ENCODE assay signal across 11 mouse cellular contexts in the genomic region with DNA sequence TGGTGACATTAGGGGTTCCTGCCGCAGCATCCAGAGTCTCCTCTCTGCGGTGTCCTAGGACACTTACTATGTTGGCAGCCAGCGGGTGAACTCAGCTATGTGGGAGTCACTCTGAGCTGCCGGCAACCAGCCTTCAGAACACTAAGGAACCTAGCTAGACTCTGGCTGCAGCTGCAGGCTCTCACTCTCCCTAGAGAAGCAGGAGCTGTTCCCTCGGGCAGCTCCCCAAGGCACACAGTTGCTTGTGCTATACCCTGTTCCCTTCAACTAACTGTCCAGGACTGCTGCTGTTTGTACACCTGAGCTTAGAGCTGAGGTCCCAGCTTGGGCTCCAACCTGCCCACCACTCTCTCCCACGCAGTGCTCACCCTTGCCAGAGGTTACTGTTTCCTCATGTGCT.
DNase-seq lines count a peak whose midpoint lies in the region; ATAC-seq and TF ChIP-seq lines count a peak whose summit lies in the region.
"Had no signal": no experiment of that assay in that cellular context is flagged by ENCODE, and none has a peak within 500 bp of the region (broad histone marks: within the 10 kb centered on the region; RNA-seq: fewer than 3 reads in every experiment).

No protein-coding gene starts in this region.

- H3K27me3 ChIP-seq in lung, postnatal 0 days (replicated peaks; ENCODE audit: insufficient read depth, low read length) = no peaks in the 10 kb centered on the region
- H3K27me3 ChIP-seq in heart, embryonic 15.5 days = no peaks in the 10 kb centered on the region
- no peaks in the 10 kb centered on the region for H3K27me3 ChIP-seq in stomach, embryonic 15.5 days (replicated peaks)
- H3K27me3 ChIP-seq: hindbrain, embryonic 15.5 days; neural tube, embryonic 13.5 days had no signal

- DNase-seq in gastrocnemius, adult 8-10 months (ENCODE audit: low spot score in 2 of 2) = peak; percentile 8 to 41
- DNase-seq in gastrocnemius, postnatal 10 days = no peak
- DNase-seq in lung, postnatal 0 days (ENCODE audit: low spot score) = peak; percentile 19
- DNase-seq in lung, postnatal 10 days = no peak
- DNase-seq in adrenal gland, postnatal 25 days = no peak
- DNase-seq: liver, embryonic 13.5 days had no signal

- H3K36me3 ChIP-seq in lung, postnatal 0 days (ENCODE audit: insufficient read depth, low read length) = no peaks in the 10 kb centered on the region
- H3K36me3 ChIP-seq in heart, embryonic 15.5 days = no peaks in the 10 kb centered on the region
- H3K36me3 ChIP-seq in stomach, embryonic 15.5 days = no peaks in the 10 kb centered on the region
- H3K36me3 ChIP-seq: hindbrain, embryonic 15.5 days; liver, embryonic 13.5 days; neural tube, embryonic 13.5 days had no signal

- WGBS in lung, postnatal 0 days = 39% methylated on average over 6 of the region's 6 CpGs
- WGBS in heart, embryonic 15.5 days = 46% methylated on average over 6 of the region's 6 CpGs
- whole genome bisulfite sequencing in stomach, embryonic 15.5 days = 46% methylated on average over 6 of the region's 6 CpGs

- H3K4me1 ChIP-seq in lung, postnatal 0 days (ENCODE audit: insufficient read depth, low read depth, low read length) = peaks cover 13% of the 10 kb centered on the region; the same call in 1 of the 2 replicates
- H3K4me1 ChIP-seq in heart, embryonic 15.5 days (replicated peaks) = peaks cover 28% of the 10 kb centered on the region
- H3K4me1 ChIP-seq in stomach, embryonic 15.5 days = peaks cover 20% of the 10 kb centered on the region

- no peak overlapping the region for H3K9ac ChIP-seq in lung, postnatal 0 days (replicated peaks; ENCODE audit: low read depth)
- H3K9ac ChIP-seq in heart, embryonic 15.5 days = 0 out of 2 replicates have a peak overlapping the region, but pooled peaks have one; percentile 12
- no peak overlapping the region for H3K9ac ChIP-seq in stomach, embryonic 15.5 days
- H3K9ac ChIP-seq: hindbrain, embryonic 15.5 days; liver, embryonic 13.5 days; neural tube, embryonic 13.5 days had no signal

- no peak for TF ChIP-seq EP300 in lung, postnatal 0 days (IDR thresholded peaks at IDR 0.05)

- no peak overlapping the region for H3K4me3 ChIP-seq in lung, postnatal 0 days (ENCODE audit: low read depth, low read length)
- H3K4me3 ChIP-seq in heart, embryonic 15.5 days = no peak overlapping the region
- no peak overlapping the region for H3K4me3 ChIP-seq in stomach, embryonic 15.5 days (replicated peaks)
- H3K4me3 ChIP-seq: hindbrain, embryonic 15.5 days; liver, embryonic 13.5 days; neural tube, embryonic 13.5 days had no signal

- no peak for TF ChIP-seq CTCF in lung, postnatal 0 days (IDR thresholded peaks at IDR 0.05)

- H3K4me2 ChIP-seq in lung, postnatal 0 days (replicated peaks; ENCODE audit: low read depth, low read length) = no peak overlapping the region
- no peak overlapping the region for H3K4me2 ChIP-seq in heart, embryonic 15.5 days
- H3K4me2 ChIP-seq in stomach, embryonic 15.5 days = no peak overlapping the region
- H3K4me2 ChIP-seq: hindbrain, embryonic 15.5 days; liver, embryonic 13.5 days; neural tube, embryonic 13.5 days had no signal

- ATAC-seq in lung, postnatal 0 days = no peak
- no peak for ATAC-seq in heart, embryonic 15.5 days (replicated peaks; ENCODE audit: insufficient number of reproducible peaks, insufficient read depth, low FRiP score, low read depth)
- peak; percentile 12; the same call in 1 of the 2 replicates for ATAC-seq in stomach, embryonic 15.5 days (ENCODE audit: insufficient read depth, low FRiP score, low read depth)
- ATAC-seq in megakaryocyte progenitor cell, adult 5-6 weeks (replicated peaks; ENCODE audit: poor library complexity) = no peak

- no peaks in the 10 kb centered on the region for H3K9me3 ChIP-seq in lung, postnatal 0 days (ENCODE audit: low read length)
- H3K9me3 ChIP-seq in heart, embryonic 15.5 days (replicated peaks) = no peaks in the 10 kb centered on the region
- no peaks in the 10 kb centered on the region for H3K9me3 ChIP-seq in stomach, embryonic 15.5 days
- H3K9me3 ChIP-seq: hindbrain, embryonic 15.5 days; liver, embryonic 13.5 days; neural tube, embryonic 13.5 days had no signal

- peak overlapping the region; percentile 81 for H3K27ac ChIP-seq in lung, postnatal 0 days (ENCODE audit: low read length)
- H3K27ac ChIP-seq in heart, embryonic 15.5 days = peak overlapping the region; percentile 84
- peak overlapping the region; percentile 69 for H3K27ac ChIP-seq in stomach, embryonic 15.5 days
- H3K27ac ChIP-seq: hindbrain, embryonic 15.5 days; liver, embryonic 13.5 days; neural tube, embryonic 13.5 days had no signal

Comparison
In these comparisons a context has a peak if more than half of its experiments do, and no peak if none do; other contexts are left out.
1. DNase-seq: peak in gastrocnemius, adult 8-10 months (2 of 2) and lung, postnatal 0 days (single experiment); none in gastrocnemius, postnatal 10 days (single experiment), lung, postnatal 10 days (single experiment) and adrenal gland, postnatal 25 days (single experiment).
2. Peak in every context shown above with its lines, with median percentiles within 50 percentile points of each other: H3K27ac ChIP-seq.